Mouse (Mus musculus) spleen, adult 18-20 months (tissue): Measurements from ENCODE around the gene Olfr1311.
"Not testable (repeated sequence)": the region's sequence is repeated elsewhere in the genome, so short reads cannot be mapped to it uniquely, and the experiment has no call there.

Experiments used
- DNase-seq, 2 experiments: peaks; one replicate each; pipeline ENCODE4 v3.0.0; 2022; ENCODE audit warnings: mixed read lengths in 2 of 2

The Olfr1311 gene

GRCm38 (mm10) chr2:112024312-112024711, at the start of gene Olfr1311:
Gene Olfr1311, minus strand, starts transcription at chr2:112024412.
- DNase-seq, result no peak

GRCm38 (mm10) chr2:112050138-112050537, 25.9 kb upstream of the Olfr1311 start, which contains the start of gene Olfr1312:
Gene Olfr1312, minus strand, starts transcription at chr2:112050238.
- DNase-seq, result no peak

- not testable (repeated sequence) for DNase-seq
Measured at GRCm38 (mm10) chr2:112026971-112027370, 2.8 kb upstream of the Olfr1311 start.

GRCm38 (mm10) chr2:112014900-112015299, 9.3 kb downstream of the Olfr1311 start:
- no peak for DNase-seq

GRCm38 (mm10) chr2:112012608-112013007, 11.6 kb downstream of the Olfr1311 start, which contains the start of gene Olfr1310:
Gene Olfr1310, minus strand, starts transcription at chr2:112012708.
- no peak for DNase-seq

- DNase-seq, result no peak
Measured at GRCm38 (mm10) chr2:111990181-111990580, 34.0 kb downstream of the Olfr1311 start, which contains the start of gene Olfr1309. Gene Olfr1309, minus strand, starts transcription at chr2:111990281.
